ENCODE assay signal across 8 mouse cellular contexts in the genomic region with DNA sequence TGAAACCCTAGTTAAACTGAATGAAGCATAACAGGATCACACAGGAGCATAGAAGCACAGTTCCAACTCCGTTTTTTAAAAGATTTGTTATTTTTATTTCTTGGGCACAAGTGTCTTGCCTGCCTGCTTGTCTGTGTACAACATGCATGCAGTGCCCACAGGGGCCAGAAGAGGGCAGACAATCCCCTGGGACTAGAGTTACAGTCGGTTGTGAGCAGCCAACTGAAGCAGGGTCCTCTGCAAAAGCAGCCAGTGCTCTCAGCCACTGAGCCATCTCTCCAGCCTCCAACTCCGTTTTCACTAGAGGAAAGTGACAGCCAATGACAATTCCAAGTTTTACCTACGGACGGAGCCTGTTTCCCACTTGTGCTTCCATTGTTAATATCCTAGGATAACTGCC. TPM values are rescaled to one million over a fixed set of nuclear protein-coding genes. Genes with fewer than 3 reads are reported as not detected.
DNase-seq lines count a peak whose midpoint lies in the region; ATAC-seq and TF ChIP-seq lines count a peak whose summit lies in the region.
"Had no signal": no experiment of that assay in that cellular context is flagged by ENCODE, and none has a peak within 500 bp of the region (broad histone marks: within the 10 kb centered on the region; RNA-seq: fewer than 3 reads in every experiment).

No protein-coding gene starts in this region.

- no peak overlapping the region for H3K9ac ChIP-seq in kidney, embryonic 16.5 days (replicated peaks; ENCODE audit: low read length)
- H3K9ac ChIP-seq in liver, postnatal 0 days (replicated peaks): no peak overlapping the region

- H3K9me3 ChIP-seq in kidney, embryonic 16.5 days (ENCODE audit: low read length): no peaks in the 10 kb centered on the region
- no peaks in the 10 kb centered on the region for H3K9me3 ChIP-seq in E14TG2a.4 (ENCODE audit: low read length)
- no peaks in the 10 kb centered on the region for H3K9me3 ChIP-seq in liver, postnatal 0 days (ENCODE audit: low read length)

- TF ChIP-seq POLR2A in kidney, adult 2 months (IDR thresholded peaks at IDR 0.05; ENCODE audit: low read depth, low read length): no peak

- WGBS in kidney, adult 2 months: 52% methylated on average over 5 of the region's 5 CpGs
- WGBS in kidney, embryonic 16.5 days: 44% methylated on average over 5 of the region's 5 CpGs
- 56% methylated on average over 5 of the region's 5 CpGs for WGBS in liver, postnatal 0 days (ENCODE audit: insufficient replicate concordance)

- peak; percentile 34 for DNase-seq in kidney, adult 2 months
- DNase-seq in A20 (ENCODE audit: low read depth, low spot score): peak; percentile 54
- peak; percentile 32 for DNase-seq in embryo, embryonic 11.5 days (ENCODE audit: low read depth, low spot score)
- peak; percentile 52 for DNase-seq in liver, postnatal 0 days
- DNase-seq in thymus, postnatal 36 days: peak; percentile 32 to 41

- H3K36me3 ChIP-seq in kidney, adult 2 months (ENCODE audit: control insufficient read depth, insufficient read depth, low read length): no peaks in the 10 kb centered on the region
- H3K36me3 ChIP-seq in kidney, embryonic 16.5 days (ENCODE audit: insufficient read depth, low read length): no peaks in the 10 kb centered on the region
- no peaks in the 10 kb centered on the region for H3K36me3 ChIP-seq in E14TG2a.4 (ENCODE audit: insufficient read depth, low read length)
- H3K36me3 ChIP-seq in liver, postnatal 0 days (replicated peaks; ENCODE audit: insufficient read depth, low read length): no peaks in the 10 kb centered on the region

- H3K27ac ChIP-seq in kidney, adult 2 months (ENCODE audit: insufficient read depth, low read depth, low read length): no peak overlapping the region
- no peak overlapping the region for H3K27ac ChIP-seq in kidney, embryonic 16.5 days (ENCODE audit: low read length)
- no peak overlapping the region for H3K27ac ChIP-seq in liver, postnatal 0 days (ENCODE audit: low read depth)

- H3K4me1 ChIP-seq in kidney, adult 2 months (ENCODE audit: control insufficient read depth, insufficient read depth, low read length): no peaks in the 10 kb centered on the region
- peaks cover 10% of the 10 kb centered on the region for H3K4me1 ChIP-seq in kidney, embryonic 16.5 days (ENCODE audit: insufficient read depth, low read length)
- no peaks in the 10 kb centered on the region for H3K4me1 ChIP-seq in E14TG2a.4 (replicated peaks; ENCODE audit: low read depth, low read length)
- no peaks in the 10 kb centered on the region for H3K4me1 ChIP-seq in liver, postnatal 0 days (ENCODE audit: insufficient read depth)

- no peaks in the 10 kb centered on the region for H3K27me3 ChIP-seq in kidney, adult 2 months (replicated peaks; ENCODE audit: control insufficient read depth, insufficient read depth, low read length)
- H3K27me3 ChIP-seq in kidney, embryonic 16.5 days (ENCODE audit: insufficient read depth, low read length): no peaks in the 10 kb centered on the region
- H3K27me3 ChIP-seq in E14TG2a.4 (ENCODE audit: insufficient read depth, low read length): no peaks in the 10 kb centered on the region; the same call in 1 of the 2 replicates
- no peaks in the 10 kb centered on the region for H3K27me3 ChIP-seq in liver, postnatal 0 days (ENCODE audit: insufficient read depth, low read length)

- ATAC-seq in kidney, embryonic 16.5 days (ENCODE audit: low FRiP score, low TSS enrichment): no peak
- no peak for ATAC-seq in liver, postnatal 0 days

- no peak overlapping the region for H3K4me3 ChIP-seq in kidney, adult 2 months (ENCODE audit: insufficient read depth, low read depth, low read length)
- H3K4me3 ChIP-seq in kidney, embryonic 16.5 days (ENCODE audit: low read length): no peak overlapping the region
- H3K4me3 ChIP-seq in E14TG2a.4 (replicated peaks; ENCODE audit: low read length): no peak overlapping the region
- H3K4me3 ChIP-seq in liver, postnatal 0 days (ENCODE audit: low read depth, low read length): no peak overlapping the region

- TF ChIP-seq EP300 in liver, postnatal 0 days (IDR thresholded peaks at IDR 0.05; ENCODE audit: low read depth): no peak

- H3K4me2 ChIP-seq in kidney, embryonic 16.5 days (replicated peaks; ENCODE audit: low read depth, low read length): no peak overlapping the region
- H3K4me2 ChIP-seq in liver, postnatal 0 days (ENCODE audit: low read depth, low read length): no peak overlapping the region

- TF ChIP-seq CTCF in kidney, adult 2 months (conservative IDR thresholded peaks at IDR 0.05; ENCODE audit: insufficient read depth, insufficient read length, low read depth, low read length): peak; percentile 50; the same call in 1 of the 2 replicates
- TF ChIP-seq CTCF in E14TG2a.4 (conservative IDR thresholded peaks at IDR 0.05; ENCODE audit: low read length): peak; percentile 75
- TF ChIP-seq CTCF in liver, postnatal 0 days (IDR thresholded peaks at IDR 0.05; ENCODE audit: low read depth): peak; percentile 57

RNA-seq across cellular contexts. Expression of gene Rxfp2, which starts 33.4 kb away (rescaled TPM):
- 0.08 and 0.30 TPM in 2 replicates for polyA plus RNA-seq in kidney, adult 2 months (2012; rRNA removed)
- 3.2 and 4.0 TPM in 2 replicates for polyA plus RNA-seq in kidney, embryonic 16.5 days (2015; fragmentation: Nextera tagmentation; extraction: Ambion mirVana)
- polyA plus RNA-seq in liver, postnatal 0 days (2015; fragmentation: Nextera tagmentation; extraction: Ambion mirVana): not detected in 2 replicates
- polyA plus RNA-seq: liver, embryonic 16.5 days had no signal
